Mouse (Mus musculus) cerebellum, adult 8-10 months (tissue): ENCODE results near the gene Rps27l.

Experiments used
- DNase-seq: peaks from one replicate; pipeline ENCODE4 v3.0.0; 2022

Gene Rps27l

DNA sequence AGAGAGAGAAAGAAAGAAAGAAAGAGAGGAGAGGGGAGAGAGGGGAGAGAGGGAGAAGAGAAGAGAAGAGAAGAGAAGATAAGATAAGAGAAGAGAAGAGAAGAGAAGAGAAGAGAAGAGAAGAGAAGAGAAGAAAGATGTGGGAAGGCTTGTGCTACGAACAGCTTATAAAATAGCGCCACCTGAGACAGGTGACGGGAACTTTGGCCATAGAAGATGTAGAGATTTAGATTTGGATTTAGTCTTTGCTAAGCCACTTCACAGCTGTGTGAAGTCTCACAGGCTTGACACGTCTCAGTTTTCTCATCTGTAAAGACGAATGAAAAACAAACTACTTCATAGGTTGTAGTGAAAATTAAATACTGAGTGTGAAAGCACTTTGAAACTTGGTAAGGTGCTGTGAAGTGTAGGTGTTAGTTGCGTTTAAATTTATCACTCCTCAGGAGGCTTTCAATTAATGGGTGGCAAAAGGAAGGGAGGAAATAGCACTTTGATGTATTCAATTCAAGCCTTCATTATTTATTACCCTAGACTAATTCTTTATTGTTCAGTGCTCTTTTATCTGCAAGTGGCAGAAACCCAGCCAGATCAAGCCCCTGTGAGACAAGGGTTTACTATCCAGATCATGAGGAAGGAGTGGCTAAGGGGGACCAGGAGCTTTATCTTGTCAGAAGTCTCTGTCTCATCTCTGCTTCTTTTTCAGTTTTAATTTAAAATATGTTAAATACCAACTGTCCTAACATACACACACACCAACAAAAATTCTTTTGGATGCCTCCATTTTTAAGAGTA is 25.2 kb upstream of the Rps27l start:
- DNase-seq, result no peak

DNA sequence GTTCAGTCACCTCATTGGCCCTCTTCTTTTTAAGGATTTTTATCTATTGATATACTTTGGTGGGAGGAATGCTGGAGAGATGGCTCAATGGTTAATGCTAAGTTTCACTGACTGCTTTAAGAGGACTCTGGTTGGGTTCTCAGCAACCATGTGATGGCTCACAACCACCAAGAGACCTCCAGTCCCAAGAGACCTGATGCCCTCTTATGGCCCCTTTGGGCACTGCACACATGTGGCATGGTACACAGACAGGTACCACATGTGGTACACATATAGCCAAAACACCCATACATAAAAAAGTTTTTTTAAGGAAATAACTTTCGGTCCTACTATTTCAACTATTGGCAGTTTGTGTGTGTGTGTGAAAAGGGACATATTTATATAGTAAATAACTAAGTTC is 23.8 kb upstream of the Rps27l start:
- DNase-seq, result no peak

DNA sequence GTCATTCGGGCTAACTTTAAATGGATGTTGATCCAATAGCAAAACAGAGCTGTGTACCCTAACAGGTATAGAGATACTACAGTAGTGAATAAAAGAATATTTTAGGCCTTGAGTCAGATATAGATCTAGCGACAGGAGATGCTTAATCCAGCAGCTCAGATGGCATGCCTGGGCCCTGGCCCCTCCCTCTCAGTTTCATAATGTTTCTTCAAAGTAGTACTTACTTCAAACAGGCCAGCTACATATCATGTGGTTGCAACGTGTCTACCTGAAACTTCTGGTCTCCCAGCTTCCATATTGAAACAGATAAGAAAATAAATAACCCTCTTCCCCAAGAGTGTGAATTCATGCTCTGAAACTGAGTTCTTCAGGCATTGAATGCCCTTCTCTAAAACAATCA is 20.0 kb upstream of the Rps27l start:
- no peak for DNase-seq

DNA sequence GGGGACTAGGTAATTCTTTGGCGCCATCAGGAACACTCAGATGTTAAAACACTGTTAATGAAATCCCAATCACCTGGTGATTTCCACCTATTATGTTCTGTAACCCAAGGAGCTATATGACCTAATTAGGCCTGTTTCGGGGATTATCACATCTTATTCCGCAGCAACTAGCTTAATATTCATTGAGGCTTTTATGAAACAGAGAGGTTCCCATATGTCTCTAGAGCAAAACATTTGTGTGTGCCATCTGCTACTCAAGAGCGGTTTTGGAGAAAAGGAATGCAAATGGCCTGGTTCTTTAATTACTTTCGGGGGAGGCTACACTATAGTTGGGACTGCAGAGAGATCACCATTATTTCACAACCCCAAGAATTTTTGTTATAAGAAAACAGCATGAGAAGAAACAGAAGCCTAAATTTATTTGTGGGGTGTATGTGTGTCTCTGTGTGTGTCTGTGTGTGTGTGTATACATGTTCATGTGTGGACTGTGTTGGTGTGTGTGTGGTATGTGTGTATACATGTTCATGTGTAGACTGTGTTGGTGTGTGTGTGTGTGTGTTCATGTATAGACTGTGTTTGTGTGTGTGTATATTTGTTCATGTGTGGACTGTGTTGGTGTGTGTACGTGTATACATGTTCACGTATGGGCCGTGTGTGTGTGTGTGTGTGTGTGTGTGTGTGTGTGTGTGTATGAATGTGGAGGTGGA is 18.0 kb upstream of the Rps27l start:
- peak; percentile 52 for DNase-seq

DNA sequence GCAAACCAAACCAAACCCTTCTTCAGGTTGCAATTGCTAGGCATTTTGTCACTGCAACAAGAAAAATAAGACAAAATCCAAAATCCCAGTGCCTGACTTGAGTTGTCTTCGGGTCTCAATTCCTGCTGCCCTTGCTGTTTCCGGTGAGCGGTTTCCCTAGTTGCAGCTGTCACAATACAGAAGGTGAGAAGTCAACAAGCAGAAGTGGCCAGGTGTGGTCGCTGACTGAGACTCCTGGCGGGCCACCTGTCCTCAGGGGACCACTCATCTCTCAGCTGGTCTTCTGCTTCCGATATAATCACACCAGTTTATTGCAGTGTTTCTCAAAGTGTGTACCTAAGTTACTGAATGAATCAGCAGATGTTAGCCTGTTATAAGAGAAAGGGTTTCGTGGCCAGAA is 15.5 kb upstream of the Rps27l start:
- DNase-seq, result no peak

DNA sequence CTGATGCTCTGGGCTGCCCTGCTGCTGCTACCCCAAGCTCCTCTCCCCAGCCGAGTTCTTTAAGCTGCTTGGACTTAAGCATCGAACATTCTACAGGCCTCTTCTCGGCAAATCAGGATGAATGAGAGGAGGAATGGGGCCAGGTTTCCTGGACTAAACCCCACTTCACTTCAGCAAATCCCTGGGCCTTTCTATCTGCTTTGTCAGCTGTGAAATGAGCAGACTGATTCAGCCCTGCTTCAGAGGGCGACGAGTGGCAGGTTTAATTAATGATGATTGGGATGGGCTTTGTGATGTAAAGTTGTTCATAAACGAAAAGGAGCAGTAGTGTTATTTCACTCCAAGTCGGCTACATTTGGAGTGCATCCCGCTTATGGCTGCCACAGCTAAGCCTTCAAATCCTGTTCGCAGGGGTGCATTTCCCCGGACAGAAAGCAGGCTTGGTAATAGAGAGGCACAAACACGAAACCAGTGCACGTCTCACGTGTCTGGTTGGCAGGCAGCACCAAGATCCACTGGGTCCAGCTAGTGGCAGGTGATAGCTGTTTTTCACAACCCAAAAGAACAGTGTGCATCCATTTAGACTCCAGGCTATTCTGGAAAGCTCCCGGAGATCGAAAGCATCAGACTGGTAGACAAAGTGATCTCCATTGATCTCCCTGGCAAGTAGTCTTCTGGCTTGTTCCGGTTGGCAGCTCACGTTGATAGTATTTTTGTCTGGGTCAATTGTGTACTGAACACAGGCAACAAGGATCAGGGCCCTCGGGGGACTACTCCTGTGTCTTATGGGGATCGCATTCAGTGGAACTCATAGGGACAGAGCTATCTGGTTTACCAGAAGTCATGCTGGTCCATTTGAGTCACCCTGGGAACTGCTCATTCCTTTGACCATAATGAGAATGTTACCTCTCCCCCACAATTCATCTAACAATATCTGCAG is 11.7 kb upstream of the Rps27l start:
- DNase-seq, result no peak

DNA sequence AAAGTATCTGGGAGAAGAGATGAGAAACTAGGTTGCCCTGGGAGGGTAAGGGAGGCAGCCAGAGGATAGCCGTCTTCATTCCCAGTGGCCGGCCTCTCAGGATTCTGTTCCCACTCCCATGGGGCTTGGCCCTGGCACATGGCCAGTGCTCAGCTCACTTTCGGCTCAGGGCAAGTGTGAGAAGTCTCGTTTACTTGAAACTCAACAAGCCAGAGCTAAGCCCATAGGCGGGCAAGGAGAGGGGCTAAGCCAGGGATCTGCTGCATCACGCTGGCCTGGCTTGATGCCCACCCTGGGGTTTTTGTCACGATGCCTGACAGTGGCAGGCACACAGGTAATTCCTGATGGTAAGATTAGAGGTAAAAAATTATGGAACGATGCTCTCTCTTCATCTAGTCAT is 8.4 kb upstream of the Rps27l start:
- peak; percentile 45 for DNase-seq

DNA sequence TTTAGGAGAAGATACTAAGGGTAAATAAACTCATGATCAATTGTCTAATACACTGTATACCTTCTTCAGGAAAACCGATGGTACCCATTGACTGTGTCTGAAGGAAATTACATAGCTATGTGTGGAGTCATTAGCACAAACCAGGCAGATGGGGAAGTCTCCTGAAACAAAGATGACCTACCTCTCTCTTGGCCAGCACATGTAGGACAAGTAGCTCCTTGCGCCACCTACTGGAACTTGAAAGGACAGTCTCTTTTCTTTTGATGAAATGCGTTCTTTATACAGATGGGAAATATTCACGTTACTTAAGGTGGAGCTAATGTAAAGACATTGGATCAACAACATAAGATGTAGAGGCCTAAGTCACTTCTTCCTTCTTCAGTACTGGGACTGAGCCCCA is 7.0 kb upstream of the Rps27l start:
- DNase-seq, result peak; percentile 59

DNA sequence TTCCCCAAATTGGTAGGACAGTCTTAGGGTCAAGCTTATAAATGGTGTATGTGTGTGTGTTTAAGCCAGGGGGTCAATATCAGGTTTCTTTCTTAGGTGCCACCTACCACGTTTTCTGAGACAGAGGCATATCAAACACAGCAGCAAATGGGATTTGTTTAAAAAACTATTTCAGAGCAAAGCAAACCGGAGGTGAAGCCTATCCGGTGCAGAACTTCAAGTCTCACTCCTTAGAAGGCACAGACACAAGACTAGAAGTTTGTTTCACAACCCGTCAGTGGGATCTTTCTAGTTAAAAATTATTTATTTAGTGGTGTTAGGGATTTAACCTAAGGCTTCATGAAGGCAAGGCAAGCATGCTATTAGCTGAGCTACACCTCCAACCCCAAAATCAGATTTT is 725 bp upstream of the Rps27l start:
- DNase-seq, result no peak

DNA sequence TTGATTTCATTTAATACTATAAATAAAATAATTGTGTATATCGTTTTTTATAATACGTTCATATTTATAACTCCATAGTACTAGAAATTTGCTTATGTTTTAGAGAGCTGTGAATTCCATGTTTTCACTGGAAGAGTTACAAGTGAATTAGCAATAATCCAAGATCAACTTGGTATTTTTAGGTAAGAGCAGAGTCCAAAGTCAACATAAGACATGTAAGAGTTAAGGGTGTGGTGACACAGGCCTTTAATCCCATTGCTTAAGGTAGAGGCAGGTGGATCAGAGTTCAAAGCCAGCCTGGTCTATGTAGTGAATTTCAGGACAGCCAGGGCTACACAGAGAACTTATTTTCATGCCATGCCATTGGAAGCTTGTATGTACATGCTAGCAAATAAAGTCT is 2.6 kb downstream of the Rps27l start:
- no peak for DNase-seq

DNA sequence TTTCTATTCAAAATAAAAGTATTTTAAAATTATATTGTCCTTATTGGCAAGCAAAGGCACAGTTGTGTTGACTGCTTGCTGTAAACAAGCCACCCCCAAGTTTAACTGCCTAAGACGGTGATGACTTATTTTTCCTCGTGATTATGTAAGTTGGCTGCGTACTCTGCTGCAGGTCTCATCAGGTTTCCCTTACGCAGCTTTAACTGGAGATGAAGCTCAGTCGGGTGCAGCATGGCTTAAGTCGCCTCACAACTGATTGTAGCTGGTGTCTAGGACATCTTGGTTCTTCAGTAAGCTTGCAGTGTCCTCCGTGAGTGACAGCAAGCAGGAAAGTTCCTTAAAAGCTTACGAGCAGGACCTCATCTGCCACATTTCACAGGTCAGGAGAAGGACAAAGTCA is 6.4 kb downstream of the Rps27l start:
- no peak for DNase-seq

DNA sequence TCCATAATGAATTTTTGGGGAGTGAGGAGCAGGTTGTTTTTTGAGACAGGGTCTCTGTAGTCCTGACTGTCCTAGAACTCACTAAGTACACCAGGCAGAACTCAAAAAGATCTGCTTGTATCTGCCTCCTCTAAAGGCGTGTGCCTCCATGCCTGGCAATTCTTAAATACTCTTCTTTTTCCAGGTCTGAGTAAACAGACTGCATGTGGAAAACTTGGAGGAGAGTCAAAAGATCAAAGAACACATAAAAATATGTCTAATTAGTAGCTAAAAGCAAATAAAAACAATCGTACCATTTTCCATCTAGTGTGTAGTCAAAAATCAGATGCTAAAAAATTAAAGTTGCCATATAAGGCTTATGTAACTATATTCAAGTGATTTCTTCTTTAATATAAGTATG is 7.0 kb downstream of the Rps27l start:
- no peak for DNase-seq

DNA sequence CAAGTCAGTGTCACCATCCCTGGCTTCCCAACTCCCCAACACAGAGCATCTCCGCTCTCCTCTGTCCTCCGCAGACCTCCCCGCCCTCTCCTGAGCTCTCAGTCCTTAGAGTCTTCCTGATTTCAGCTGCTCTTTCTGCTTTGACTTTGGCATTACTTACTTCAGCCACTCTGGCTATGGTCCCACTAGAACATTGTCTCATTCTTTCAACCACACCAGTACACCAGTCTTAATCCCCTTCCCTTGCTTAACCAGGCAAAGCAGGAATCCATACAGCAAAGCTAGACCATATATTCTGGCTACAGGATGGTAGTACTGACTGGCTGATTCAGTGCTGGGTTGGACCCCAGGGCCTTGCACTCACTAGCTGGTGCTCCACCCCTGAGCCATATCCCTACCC is 11.6 kb downstream of the Rps27l start:
- DNase-seq, result no peak

DNA sequence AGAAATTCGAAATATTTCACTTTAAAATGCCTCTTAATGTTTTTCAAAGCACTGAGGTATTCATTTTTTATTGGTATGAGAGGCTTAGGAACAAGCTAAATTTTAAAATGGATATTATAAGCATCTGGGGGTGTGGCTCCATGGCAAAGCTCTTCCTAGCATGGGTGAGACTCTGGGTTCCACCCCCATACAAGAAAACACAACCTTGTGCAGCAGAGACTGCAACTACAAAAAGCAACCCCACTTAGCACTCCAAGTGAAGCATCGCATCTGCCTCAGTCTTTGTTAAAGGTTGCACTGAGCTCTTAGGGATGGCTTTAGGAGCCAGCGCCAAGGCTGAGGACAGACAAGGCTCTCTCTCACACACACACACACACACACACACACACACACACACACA is 15.6 kb downstream of the Rps27l start:
- no peak for DNase-seq

DNA sequence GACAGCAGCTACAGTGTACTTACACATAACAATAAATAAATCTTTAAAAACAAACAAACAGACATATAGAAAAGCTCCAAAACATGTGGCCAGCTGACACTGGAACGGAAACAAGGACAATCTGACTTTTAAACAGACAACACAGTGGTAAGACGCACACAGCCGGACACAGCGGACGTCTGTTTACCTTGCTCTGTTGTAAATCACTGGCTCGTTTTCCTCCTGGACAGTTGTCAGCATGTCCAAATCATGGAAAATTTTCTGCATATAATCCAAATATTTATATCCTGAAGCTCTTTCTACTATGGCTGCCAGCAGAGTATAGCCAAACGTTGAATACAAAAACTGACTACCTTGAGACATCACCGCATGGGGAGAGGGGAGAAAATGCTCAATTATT is 21.6 kb downstream of the Rps27l start:
- no peak for DNase-seq

DNA sequence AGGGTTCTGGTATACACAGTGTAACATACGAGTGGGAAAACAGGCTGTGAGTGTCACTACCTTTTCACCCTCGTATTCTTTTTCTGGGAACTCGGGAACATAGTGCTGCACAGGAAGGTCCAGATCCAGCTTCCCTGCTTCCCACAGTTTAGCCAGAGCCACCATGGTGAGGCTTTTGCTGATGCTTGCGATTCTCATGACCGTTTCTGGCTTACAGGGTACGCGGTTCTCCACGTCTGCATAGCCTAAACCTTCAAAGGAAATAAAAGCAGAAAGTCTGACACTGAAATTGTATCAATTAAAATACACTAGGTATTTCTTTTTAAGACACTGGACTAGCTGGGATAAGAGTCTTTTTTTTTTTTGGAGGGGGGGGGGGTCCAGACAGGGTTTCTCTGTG is 25.2 kb downstream of the Rps27l start:
- no peak for DNase-seq

DNA sequence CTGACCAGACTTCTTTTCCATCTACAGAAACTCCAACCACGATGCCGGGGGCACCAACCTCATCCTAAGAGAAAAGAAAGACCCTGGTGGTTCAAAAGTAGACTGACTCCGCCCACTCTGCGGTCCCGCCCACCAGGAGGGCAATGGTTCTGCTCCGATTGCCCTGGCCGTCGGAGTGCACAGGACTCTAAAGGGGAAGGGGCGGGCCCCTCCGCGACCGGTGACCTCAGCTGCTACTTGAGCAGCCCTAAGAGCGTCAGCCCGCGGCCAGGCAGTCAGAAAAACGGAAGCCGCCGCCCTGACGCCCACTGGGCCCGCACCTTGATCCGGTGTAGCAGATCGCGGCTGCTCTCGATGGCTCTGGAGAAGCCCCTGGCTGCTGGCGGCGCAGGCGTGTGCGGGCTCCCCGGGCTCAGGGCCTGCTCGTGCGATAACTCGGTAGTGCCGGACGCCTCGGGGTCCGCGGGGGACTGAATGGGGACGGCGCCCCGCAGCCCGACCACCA is 28.9 kb downstream of the Rps27l start:
- DNase-seq, result peak; percentile 57

DNA sequence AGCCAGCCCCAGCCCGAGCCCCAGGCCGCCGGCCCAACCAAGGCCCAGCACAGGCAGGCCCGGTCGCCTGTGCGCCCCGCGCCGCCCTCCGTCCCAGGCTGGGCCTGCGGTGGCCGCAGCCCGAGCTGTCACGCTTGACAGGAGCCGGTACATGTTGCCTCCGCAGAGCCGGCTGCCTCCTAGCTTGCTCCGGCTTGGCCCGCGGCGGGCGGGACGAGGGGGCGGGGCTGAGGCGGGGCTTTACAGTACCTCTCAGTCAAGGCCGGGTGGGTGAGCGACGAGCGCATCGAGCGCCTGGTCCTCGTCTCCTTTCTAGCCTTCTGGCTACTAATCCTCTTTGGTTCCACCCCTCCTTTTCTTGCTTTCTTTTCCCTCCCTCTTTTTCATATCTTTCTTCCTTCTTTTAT is 29.4 kb downstream of the Rps27l start, which contains the start of gene Lactb:
Gene Lactb, minus strand, starts transcription at position 246 of the 407 bp plus-strand sequence.
- DNase-seq, result peak; percentile 95

DNA sequence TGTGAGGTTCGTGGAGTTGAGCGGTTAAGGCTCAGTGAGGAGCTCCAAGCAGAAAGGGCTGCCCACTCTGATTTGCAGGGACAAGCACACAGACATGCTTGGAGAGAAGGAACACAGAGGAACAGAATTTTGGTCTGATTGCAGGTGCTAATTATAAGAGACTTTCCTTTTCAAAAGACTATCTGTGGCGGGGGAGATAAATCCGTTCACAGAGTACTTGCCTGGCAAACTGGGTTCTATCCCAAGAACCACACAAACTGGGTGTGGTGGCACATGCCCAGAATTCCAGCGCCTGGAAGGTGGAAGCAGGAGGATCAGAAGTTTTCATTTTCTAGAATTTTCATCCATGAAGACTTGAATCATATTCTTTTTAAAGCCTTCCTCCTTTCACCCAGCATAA is 31.2 kb downstream of the Rps27l start:
- DNase-seq, result no peak

DNA sequence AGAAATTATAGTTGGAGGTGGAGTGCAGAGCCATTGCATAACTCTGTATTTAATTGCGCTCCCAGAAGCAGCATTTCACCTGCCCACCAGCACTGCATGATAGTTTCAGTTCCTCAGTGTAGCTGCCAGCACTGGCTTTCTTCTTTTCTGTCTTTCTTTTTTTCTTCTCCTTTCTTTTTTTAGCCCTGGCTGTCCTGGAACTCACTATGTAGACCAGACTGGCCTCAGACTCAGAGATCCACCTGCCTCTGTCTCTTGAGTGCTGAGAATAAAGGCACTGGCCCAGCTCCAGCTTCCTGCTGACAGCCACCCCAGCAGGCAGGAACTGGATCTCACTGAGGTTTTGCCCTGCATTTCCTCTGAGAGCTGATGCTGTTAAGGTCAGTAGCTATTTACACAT is 32.1 kb downstream of the Rps27l start:
- DNase-seq, result no peak

DNA sequence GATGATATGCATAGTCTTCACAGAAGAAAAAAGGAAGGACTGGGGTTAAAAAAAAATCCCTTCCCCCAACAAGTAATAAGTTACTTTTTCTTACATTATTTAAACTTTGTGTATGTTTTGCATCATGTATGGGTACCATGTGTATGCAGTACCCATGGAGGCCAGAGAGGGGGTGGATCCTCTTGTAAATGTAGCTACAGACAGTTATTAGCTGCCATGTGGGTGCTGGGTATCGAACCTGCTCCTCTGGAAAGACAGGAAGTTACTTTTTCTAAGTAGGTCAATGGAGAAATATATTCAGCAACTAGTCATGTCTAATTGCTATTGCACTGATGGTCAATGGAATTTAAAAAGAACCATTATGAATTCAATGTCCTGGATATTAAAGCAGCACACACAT is 32.6 kb downstream of the Rps27l start:
- DNase-seq, result no peak

DNA sequence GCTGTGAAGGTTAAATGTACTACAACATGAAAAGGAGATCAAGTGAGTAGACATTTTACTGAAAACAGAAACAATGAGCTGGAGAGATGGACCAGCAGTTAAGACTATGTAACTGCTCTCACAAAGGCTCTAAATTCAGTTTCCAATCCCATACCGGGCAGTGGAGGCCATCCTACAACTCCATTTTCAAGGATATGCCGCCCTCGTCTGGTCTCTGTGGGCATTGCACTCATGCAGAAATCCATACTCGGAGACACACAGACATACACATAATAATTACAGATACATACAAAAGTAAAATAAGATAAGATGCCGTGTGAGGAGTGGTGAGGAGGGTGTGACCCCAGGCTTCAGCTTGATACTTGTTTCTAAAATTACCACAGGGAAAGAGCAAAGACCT is 34.6 kb downstream of the Rps27l start:
- peak; percentile 35 for DNase-seq

DNA sequence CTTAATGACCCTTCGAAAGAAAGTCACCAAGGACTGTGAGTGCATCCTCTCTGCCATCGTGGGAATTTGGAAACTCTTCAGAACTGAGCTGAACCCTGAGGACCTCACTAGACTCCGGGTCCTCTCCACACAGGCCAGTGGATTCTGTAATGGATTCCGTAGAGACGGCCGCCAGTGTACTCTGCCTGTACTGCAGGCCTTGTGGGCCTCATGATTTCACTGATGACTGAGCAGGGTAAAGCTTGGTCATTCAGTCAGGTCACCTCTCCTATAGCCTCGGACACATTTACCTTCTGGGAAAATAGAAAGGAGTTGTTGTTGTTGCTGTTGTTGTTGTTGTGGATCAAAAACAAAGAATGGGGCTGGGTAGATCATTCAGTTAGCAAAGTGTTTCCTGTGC is 36.2 kb downstream of the Rps27l start:
- DNase-seq, result no peak
